Mouse (Mus musculus): ENCODE measurements at regions not wholly inside any gene's neighbourhood (a gene's known extent, or its start where the extent isn't known, plus 50 kb on each side); places are given as distances from the start of the nearest gene placed in this dataset.

DNA sequence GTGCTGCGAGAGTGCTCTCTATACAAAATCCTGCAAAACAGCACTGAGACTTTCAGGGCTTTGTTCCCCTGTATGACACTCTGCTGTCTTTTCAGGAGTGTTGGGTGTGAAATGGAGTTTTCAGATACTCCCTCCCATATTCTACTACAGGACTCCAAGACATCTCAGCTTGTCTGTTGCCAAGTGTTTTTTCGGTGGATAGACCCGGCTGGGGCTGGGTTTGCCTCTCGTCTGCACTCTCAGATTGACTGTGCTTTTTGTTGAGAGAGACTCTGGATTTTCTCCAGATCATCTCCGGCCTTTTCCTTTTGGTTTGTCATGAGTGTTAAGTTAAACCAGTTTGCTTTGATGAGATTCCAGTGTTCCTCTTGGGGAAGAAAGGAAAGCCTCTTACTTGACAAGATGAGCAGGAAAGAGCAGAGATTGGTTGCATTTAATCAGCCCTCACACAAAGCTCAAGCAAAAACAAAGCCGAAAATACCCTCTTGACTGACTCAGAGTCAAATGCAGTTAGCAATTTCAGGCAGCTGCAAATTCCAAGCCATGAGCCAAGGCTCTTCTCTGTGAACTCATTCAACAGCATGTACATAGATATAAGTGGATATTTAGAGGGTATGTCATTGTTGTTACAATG is 219.3 kb upstream of the Veph1 start:
- DNase-seq: no peak

DNA sequence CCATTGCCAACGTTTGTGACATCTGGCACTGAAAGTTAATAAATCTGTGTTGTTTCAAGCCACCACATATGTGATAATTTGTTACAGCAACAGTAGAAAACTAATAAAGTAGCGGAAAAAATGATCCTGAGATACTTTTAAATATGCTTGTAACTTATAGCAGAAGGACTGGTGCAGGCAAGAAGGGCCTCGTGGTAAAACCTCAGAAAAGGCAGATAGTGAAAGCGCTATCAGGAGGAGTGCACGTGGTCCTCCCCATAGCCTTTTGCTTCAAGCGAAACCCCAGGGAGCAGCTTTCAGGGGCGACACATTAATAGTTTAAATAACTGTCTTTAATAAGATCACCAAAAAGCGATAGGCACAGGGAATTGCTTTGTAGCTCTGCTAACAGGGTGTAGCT is 217.9 kb upstream of the Veph1 start:
- DNase-seq: no peak

DNA sequence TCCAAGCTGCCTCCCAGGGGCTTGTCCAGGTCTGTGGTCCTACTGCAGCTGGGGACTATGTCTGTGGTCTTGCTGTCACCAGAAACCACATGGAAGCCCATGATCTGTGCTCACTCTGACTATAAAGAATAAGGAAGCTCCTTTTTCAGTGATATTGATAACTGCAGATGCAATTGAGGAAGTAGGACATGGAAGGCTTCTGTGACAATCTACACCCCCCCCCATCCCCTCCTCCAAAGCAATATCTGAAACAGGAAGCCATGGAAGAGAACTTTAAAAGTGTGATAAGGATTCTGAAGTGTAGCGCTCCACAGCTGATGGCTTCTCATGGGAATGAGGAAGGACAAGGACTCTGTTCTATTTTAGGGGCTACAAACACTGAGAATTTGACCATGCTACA is 215.8 kb upstream of the Veph1 start:
- DNase-seq: no peak

DNA sequence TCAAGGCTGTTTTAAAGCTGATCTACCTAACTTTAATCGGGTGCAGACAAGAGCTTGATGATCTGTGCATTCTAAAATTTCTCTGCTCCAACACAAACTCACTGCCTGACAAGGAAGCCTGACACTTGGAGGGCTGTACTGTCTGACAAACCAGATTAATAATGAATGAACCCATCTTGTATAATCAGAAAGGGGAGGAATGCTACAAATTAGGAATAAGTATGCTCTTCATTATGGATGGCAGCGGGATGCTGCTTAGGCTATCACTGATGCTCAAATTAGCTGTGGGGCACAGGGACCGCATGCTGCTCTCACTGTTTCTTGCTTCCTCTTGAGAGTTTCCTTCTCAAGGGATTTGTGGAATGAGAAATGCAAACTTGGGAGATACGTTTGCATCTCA is 213.8 kb upstream of the Veph1 start:
- DNase-seq: no peak

DNA sequence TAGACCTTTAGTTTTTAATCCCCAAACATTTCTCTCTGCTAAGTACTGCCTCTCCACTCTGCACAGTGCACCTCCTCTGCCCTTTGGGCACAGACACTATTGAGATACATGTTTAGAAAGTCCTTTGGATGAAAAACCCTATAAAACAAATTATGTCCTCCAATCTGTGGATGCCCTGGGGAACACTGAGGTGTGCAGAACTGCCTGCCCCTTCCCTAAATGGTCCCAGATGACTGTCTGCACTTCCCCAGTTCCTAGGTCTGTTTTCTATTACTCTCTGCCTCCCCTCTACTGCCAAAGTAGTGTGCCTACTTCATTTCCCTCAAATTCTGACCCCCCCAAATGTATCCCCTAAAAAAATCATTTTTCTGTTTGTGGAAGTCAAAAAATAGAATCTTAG is 209.5 kb upstream of the Veph1 start:
- DNase-seq: no peak

DNA sequence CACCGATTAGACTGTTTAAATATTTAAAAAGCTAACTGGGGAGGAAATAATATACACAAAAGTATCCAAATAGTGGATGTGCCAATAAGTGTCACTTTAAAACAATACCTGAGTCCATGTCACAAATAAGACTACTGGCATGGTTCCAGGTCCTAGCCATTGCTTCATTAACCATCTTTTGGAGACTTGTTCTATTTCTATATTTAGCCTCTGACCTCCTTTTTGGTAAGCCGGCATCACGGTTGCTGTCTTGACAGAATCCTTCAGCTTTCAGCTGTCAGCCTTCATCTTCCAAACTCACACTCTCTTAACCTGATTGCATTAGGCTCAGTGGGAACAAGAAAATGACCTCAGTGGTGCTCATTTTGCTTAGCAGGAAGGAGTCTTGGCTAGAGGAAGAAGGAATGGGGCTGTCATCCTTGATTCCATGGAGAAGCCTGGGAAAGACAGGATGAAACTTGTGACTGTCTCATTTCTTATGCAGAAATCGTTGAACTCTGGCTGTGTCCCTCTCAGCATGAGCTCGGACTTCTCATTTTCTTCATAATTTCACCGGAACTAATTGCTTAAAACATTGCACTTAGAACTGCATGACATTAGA is 208.9 kb upstream of the Veph1 start:
- DNase-seq: no peak

DNA sequence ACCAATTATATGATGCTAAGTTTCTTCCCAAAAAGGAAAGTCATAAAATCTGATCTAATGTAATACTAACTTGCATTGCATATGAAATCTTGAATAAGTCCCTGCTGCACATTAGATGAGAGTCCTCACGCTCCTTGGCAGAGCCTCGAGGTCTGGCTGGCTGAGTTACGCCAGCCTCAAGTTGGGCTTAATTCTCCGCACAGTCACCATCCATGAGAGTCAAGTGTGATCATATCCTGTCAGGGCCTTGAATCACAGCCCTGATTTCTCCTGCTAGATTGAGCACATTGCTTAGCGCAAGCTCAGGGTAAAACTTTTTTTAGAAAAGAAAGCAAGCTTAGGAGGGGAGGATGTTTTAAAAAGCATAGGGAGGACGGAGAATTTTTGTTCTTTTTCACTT is 208.1 kb upstream of the Veph1 start:
- DNase-seq: no peak

DNA sequence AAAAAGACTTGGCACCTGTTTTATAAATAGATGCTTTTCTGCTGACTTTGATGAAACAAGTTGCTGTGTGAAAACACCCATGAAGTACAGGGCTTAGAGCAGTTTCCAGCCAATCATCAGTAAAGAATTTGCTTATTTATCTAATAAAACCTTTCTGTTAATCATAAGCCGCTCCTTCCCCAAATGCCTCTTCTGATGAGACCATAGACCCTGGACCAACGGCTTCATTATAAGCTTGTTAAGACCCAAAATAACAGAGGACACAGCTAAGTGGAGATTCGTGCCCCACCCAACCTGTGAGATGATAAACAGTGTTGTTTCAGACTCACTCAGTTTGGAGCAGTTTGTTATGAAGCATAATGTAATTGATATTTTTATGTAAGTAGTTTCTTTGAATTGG is 207.0 kb upstream of the Veph1 start:
- no peak for DNase-seq

DNA sequence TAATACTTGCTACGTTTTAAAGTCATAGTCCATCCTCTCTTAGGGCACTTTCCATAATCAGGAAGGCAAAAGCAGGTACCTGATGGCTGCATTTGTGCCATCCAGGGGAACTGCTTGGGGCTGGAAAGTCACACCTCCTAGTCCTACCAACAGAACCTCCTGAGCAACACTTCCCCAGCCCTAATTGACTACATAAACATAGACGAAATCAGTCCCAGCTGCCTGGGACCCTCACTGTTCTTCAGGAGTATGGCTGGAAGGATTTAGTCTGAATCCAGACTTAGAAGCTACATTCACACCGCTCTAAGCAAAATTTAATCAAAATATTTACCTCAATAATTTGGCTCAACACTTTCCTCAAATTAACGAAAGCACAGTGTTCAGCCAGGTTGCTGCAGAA is 205.2 kb upstream of the Veph1 start:
- DNase-seq: no peak

DNA sequence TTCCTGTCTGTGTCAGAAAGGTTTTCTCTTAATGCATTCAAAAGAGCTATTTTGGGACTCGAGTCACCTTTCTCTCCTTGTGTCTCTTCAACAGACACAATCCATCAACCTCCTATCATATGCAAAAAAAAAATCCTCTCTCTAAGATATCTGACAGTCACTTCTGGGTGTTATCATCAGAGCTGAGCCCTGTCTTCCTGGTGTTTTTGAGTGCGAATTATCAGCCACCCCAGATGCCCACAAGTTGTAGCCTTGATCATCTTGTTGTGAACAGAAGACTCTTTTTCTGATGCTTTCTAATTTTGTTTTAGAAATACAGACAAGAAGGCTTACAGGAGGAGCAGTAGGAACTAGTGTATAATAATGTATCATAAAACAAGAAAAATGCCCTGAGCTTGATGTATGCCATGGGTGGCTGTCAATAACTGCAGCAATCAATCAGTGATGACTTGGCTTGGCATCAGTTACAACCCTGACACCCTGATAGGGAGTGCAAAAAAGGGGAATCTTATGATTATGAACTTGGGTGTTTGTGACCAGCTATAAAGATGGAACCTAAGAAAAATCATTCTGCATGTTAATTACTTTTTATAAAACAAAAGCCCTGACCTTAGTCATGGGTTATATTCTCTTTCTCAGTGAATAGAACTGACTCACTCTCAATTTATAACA is 197.9 kb upstream of the Veph1 start:
- no peak for DNase-seq

DNA sequence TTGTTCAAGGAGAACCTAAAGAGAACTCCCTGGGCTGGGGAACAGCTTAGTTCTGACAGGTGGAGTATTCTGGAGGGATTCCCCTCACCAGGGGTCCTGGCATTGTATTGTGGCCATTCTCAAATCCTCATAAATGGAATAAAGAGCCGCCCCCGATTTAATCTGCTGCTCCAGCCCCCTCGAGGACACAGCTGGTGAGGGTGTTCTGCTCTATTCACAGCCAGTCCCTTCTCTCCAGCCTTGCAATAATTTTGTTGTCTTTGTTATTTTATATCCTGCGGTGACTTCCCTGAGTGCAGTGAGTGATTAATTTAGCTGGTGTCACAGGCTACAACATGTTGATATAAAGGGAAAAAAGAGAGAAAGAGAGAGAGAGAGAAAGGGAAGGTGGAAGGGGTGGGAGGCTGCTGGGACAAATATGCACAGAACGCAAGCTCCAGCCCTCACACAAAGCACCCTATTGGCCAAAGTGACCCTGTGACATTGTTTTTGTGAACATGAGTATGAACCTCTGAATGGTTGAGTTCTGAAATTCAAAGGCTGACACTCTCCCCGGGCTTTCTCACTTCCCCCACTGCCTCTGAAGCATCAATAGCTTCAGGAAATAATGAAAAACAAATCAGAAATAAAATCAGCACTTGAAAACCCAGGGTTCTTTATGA is 194.2 kb upstream of the Veph1 start:
- no peak for DNase-seq

DNA sequence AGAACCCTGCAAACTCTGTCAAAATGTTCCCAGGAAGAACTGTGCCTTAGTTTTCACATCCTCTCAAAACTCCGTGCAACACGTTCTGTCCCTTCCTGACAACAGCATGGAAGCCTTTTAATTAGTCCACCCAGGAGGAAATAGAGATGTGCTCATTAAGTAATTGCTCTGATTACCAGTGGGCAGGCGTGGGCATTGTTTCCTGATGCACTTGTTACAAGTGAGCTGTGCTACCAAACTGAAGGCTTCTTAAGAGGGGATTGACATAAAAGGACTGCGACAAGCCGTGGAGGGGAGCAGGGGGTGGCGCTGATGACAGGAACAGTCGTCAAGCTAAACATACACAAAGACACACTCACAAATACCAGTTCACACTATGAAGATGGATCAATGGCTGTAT is 192.1 kb upstream of the Veph1 start:
- DNase-seq: no peak

DNA sequence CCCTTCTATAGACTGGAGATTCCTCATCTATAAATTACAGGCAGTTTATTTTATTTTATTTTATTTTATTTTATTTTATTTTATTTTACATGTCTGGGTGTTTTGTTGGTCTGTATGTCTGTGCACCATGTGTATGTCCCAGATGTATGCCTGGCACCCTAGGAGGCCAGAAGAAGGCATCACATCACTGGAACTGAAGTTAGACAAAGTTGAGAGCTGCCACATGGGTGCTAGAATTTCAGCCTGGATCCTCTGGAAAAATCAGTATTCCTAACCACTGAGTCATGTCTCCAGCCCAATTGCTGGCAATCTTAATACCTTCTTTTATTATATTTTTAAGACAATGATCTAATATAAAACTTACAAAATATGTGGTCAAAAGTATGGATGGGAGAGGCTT is 190.0 kb upstream of the Veph1 start:
- no peak for DNase-seq

DNA sequence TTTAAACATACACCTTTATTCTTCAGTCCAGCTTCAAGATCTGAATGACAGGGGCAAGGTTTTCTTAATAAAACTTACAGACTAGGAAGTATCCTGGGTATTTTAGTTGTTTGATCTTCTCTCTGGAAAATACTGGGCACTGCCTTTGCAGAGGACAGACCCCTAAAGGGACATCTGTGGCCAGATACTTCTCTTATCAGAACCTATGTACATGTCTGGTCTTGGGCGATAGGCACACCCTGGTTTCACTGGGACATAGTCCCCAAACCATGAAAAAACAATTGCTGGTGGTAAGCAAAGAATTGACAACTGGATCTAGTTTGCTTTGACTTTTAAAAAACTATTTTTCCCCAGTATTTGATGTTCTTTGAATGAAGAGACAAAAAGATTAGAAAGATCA is 189.5 kb upstream of the Veph1 start:
- DNase-seq: no peak

DNA sequence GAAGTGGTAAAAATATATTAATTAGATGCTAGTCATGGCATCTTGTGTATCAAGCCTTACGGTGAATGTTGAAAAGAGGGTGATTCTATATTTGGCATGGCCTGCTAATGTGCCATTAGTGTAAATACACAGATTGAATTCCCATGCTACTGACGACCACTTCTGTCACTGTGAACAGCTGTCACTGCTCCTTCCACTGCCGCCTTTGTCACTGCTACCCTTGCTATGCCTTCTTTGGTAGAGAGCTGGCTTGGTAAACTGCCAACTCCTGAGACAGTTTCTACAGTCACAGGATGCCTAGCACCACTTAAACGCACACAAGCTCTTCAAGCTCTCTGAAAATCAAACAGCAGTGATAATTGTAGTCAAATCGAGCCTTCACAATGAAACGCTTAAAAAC is 184.1 kb upstream of the Veph1 start:
- no peak for DNase-seq

DNA sequence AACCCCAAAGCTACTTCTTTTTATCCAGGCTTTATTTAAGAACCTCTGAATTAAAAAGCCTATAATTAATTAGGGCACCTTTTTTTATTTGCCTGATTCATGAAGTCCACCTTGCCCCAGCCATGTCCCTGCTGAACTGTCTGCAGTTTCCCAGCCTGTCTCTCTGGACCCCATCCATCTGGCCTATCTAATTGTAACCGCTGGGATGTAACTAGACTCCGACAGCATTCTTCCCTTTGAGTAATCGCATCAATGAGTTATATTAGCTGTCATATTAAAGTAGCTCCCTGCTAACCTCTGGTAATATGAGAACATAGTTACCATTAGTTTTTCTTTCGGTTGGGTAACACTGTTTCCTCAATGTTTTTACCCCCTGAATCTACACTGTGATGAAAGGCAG is 182.6 kb upstream of the Veph1 start:
- DNase-seq: no peak

DNA sequence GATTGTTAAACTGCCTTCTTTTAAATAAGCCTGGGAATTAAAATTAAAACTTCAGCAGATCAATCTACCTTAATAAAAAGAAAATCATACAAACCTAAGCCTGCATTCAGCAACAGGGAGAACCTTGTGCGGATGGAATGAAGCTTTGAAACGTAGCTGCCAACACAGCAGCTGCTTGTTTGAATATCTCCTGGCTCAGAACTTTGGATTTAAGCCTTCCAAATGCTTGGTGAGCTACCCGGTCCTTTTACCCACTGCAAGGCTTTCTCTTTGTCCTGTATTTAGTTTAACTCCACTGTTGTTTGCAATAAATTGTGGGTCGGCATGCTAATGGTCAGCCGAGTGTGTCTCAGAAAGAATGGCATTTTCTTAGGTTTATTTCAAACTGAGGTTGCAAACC is 169.7 kb upstream of the Veph1 start:
- peak; percentile 10 for DNase-seq

DNA sequence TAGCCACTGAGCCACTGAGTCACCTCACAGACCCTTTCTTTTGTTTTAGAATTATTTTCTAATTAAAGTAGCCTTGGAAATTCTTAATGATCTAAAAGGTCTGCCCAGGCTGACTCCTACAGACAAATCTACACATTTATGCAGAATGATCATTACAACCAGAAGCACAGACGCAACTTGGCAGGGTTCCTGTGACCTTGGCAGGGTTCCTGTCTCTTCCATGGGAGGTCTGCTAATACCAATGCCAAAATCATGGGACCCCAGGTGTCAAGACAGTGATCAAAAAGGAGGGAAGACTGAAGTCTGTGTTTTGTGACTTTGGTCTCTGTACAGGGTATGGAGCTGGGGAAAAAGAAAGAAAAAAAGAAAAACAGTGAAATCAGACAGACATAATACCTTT is 168.7 kb upstream of the Veph1 start:
- DNase-seq: no peak

DNA sequence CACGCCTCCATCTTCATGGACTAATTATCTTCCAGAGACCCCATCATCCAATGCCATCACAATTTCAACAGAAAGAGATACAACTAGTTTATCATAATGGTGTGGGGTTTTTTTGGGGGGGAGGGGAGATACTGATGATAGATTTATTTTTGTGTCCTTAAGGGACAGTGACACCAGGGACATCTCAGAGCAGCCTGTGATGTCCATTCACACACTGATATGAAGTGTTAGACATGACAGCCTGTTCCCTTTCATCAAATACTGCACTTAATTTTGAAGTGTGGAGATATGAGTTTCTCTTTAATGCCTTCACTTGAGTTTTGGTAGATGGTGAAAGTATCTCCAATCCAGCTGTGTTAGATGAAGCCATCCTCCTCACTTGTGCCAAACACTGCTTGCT is 165.7 kb upstream of the Veph1 start:
- DNase-seq: no peak

DNA sequence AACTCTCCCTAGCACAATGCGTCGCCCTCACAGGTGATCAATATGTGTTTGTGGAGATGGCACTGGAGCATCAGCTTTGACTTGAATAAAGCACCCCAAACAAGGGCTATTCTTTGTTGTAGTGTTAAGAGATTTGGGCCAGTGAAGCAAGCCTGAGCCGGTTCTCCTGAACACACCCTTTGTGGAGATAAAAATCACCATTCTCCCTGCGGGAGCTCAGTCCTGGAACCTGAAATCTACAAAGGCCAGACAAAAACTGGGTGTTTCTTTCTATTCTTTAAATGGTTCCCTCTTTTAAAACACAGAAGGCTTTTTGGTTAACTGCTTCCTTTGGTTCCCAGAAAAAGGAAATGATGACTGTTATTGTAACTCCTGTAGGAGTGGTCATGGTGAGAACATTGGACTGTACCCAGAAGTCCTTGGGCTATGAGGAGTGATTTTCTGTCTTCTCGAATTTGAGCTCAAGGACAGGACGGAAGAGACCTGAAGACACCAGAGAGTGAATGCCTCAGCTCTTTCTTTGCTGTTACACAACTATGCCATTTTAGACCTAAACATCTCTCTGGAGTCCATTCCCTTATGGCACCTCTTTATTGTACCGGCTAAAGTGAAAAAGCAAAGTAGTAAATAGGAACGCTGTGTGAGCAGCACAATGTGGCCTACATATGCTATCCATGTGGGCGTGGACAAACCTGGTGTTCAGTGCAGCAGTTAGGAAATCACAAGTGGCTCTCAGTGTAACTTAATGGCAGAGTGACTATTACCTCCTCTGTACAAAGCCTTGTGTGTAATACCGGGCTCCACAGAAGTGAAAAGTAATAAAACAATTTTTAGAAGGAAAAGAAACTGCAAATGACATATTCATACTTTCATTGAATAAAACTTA is 149.9 kb upstream of the Veph1 start:
- no peak for DNase-seq

DNA sequence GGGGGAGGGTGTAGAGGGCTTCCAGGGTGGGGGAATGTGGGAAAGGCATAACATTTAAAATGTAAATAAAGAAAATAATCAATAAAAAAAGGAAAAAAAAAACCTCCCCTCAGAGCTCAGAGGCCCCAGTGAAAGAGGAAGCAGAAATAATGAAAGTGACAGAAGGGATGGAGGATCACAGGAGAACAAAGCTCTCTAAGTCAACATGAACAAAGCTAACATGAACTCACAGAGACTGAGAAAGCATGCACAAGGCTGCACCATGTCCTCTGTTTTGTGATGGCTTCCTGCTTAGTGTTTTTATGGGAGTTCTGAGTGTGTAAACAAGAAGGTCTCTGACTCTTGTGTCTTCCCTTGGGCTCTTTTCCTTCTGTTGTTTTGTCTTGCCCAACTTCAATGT is 136.6 kb upstream of the Veph1 start:
- no peak for DNase-seq

DNA sequence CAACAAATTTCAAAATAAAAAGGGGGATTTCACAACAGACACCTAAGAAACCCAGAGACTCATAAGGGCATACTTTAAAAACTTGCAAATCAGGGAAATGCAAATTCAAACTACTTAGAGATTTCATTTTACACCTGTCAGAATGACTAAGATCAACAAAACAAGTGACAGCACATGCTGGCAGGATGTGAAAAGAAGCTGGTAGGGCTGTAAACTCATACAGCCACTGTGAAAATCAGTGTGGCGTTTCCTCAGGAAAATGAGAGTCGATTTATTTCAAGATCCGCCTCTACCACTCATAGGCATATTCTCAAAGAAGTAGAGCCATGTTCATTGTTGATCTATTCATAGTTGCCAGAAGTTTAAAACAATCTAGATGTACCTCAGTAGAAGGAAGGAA is 133.6 kb upstream of the Veph1 start:
- no peak for DNase-seq

DNA sequence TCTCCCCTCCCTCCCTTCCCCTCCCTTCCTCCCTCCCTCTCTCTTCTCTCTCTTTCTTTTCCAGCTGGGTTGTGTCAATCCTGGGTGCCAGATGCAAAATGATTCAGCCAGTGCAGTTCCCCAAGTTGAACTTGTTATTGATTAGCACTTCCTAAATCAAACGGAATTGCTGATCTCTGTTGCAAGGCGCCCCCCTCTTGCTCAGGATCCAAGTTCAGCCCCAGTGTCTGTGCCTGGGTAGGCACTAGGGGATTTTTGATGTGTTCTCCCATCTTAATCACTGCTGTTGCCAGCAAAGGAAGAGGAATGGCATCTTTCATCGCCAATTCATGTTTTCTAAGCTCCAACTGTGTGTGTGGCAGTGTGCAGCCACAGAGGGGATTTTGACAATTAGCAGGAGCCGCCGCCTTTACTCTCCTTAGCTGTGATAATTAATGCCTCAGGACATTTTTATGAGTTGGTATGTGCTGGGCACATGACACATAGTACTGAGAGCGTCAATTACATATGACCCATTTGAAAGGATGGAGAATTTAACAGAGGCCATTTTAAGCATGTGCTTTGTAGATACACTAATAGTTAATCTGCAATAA is 125.9 kb upstream of the Veph1 start:
- no peak for DNase-seq
